Comparison of ENCODE assay signal across 9 mouse cellular contexts in genomic region chr9:77469791-77470607, GRCm38 (mm10).
DNase-seq lines count a peak whose midpoint lies in the region; ATAC-seq and TF ChIP-seq lines count a peak whose summit lies in the region.
"Had no signal": no experiment of that assay in that cellular context is flagged by ENCODE, and none has a peak within 500 bp of the region (broad histone marks: within the 10 kb centered on the region; RNA-seq: fewer than 3 reads in every experiment).

No protein-coding gene starts in this region.

- WGBS in liver, embryonic 14.5 days (ENCODE audit: insufficient replicate concordance): 53% methylated on average over 20 of the region's 20 CpGs
- 64% methylated on average over 20 of the region's 20 CpGs for WGBS in liver, embryonic 12.5 days (ENCODE audit: insufficient replicate concordance)
- 52% methylated on average over 20 of the region's 20 CpGs for WGBS in hindbrain, postnatal 0 days
- 57% methylated on average over 20 of the region's 20 CpGs for WGBS in neural tube, embryonic 14.5 days

- no peak for TF ChIP-seq CTCF in liver, embryonic 14.5 days (IDR thresholded peaks at IDR 0.05; ENCODE audit: low read depth)
- TF ChIP-seq CTCF in hindbrain, postnatal 0 days (IDR thresholded peaks at IDR 0.05; ENCODE audit: low read depth): no peak

- H3K27me3 ChIP-seq in liver, embryonic 14.5 days (ENCODE audit: control insufficient read depth, insufficient read depth, low read length): no peaks in the 10 kb centered on the region
- H3K27me3 ChIP-seq in liver, embryonic 12.5 days (replicated peaks): no peaks in the 10 kb centered on the region
- no peaks in the 10 kb centered on the region for H3K27me3 ChIP-seq in hindbrain, postnatal 0 days (ENCODE audit: insufficient read depth, low read length)
- H3K27me3 ChIP-seq in neural tube, embryonic 14.5 days (ENCODE audit: control insufficient read depth, insufficient read depth, low read length): no peaks in the 10 kb centered on the region
- H3K27me3 ChIP-seq: Patski had no signal

- no peaks in the 10 kb centered on the region for H3K36me3 ChIP-seq in liver, embryonic 14.5 days (replicated peaks; ENCODE audit: control insufficient read depth, insufficient read depth, low read depth)
- peaks cover 9% of the 10 kb centered on the region for H3K36me3 ChIP-seq in liver, embryonic 12.5 days
- H3K36me3 ChIP-seq in hindbrain, postnatal 0 days (ENCODE audit: insufficient read depth, low read length): no peaks in the 10 kb centered on the region
- H3K36me3 ChIP-seq in neural tube, embryonic 14.5 days (ENCODE audit: control insufficient read depth, insufficient read depth, low read length): no peaks in the 10 kb centered on the region

- no peak overlapping the region for H3K9ac ChIP-seq in liver, embryonic 14.5 days (replicated peaks)
- H3K9ac ChIP-seq in liver, embryonic 12.5 days: no peak overlapping the region
- H3K9ac ChIP-seq in hindbrain, postnatal 0 days (replicated peaks; ENCODE audit: low read length): no peak overlapping the region
- no peak overlapping the region for H3K9ac ChIP-seq in neural tube, embryonic 14.5 days (replicated peaks; ENCODE audit: low read depth, low read length)

- H3K4me1 ChIP-seq in liver, embryonic 14.5 days (replicated peaks; ENCODE audit: control insufficient read depth in 2 of 2, insufficient read depth in 2 of 2, low read length in 1 of 2): peaks cover 0 to 4% of the 10 kb centered on the region in 2 experiments; a peak in 1 of 4 replicates
- peaks cover 10% of the 10 kb centered on the region for H3K4me1 ChIP-seq in liver, embryonic 12.5 days
- no peaks in the 10 kb centered on the region for H3K4me1 ChIP-seq in hindbrain, postnatal 0 days (ENCODE audit: insufficient read depth, low read length)
- H3K4me1 ChIP-seq in neural tube, embryonic 14.5 days (ENCODE audit: control insufficient read depth, insufficient read depth, low read length): no peaks in the 10 kb centered on the region

- no peak overlapping the region for H3K4me3 ChIP-seq in liver, embryonic 14.5 days (ENCODE audit: insufficient read depth in 1 of 2, low read depth in 2 of 2, low read length in 2 of 2)
- no peak overlapping the region for H3K4me3 ChIP-seq in liver, embryonic 12.5 days
- no peak overlapping the region for H3K4me3 ChIP-seq in hindbrain, postnatal 0 days (ENCODE audit: low read length)
- H3K4me3 ChIP-seq in neural tube, embryonic 14.5 days (ENCODE audit: low read depth, low read length): no peak overlapping the region

- no peaks in the 10 kb centered on the region for H3K9me3 ChIP-seq in liver, embryonic 14.5 days (ENCODE audit: control insufficient read depth, low read length)
- H3K9me3 ChIP-seq in liver, embryonic 12.5 days (replicated peaks): no peaks in the 10 kb centered on the region
- H3K9me3 ChIP-seq in hindbrain, postnatal 0 days (ENCODE audit: low read length): no peaks in the 10 kb centered on the region
- no peaks in the 10 kb centered on the region for H3K9me3 ChIP-seq in neural tube, embryonic 14.5 days (ENCODE audit: control insufficient read depth, low read length)

- H3K27ac ChIP-seq in liver, embryonic 14.5 days: no peak overlapping the region
- no peak overlapping the region for H3K27ac ChIP-seq in liver, embryonic 12.5 days
- H3K27ac ChIP-seq in hindbrain, postnatal 0 days: no peak overlapping the region; the same call in 1 of the 2 replicates
- H3K27ac ChIP-seq in neural tube, embryonic 14.5 days (ENCODE audit: low read depth, low read length): no peak overlapping the region

- ATAC-seq in liver, embryonic 14.5 days (ENCODE audit: insufficient read depth): 0 out of 2 replicates have a peak, but pooled peaks have one; percentile 28
- ATAC-seq in liver, embryonic 12.5 days: no peak
- ATAC-seq in hindbrain, postnatal 0 days: peak; percentile 85
- peak; percentile 87 for ATAC-seq in neural tube, embryonic 14.5 days (ENCODE audit: low read depth)
- ATAC-seq: Patski had no signal

- no peak overlapping the region for H3K4me2 ChIP-seq in liver, embryonic 14.5 days (ENCODE audit: low read depth)
- no peak overlapping the region for H3K4me2 ChIP-seq in liver, embryonic 12.5 days
- no peak overlapping the region; the same call in 1 of the 2 replicates for H3K4me2 ChIP-seq in hindbrain, postnatal 0 days (ENCODE audit: low read depth, low read length)
- no peak overlapping the region for H3K4me2 ChIP-seq in neural tube, embryonic 14.5 days (ENCODE audit: low read depth, low read length)

- DNase-seq in liver, embryonic 14.5 days (ENCODE audit: low read depth in 3 of 3, low spot score in 3 of 3): no peak
- DNase-seq in fat pad, adult 2 months (ENCODE audit: extremely low read depth, low read depth, low spot score): peak; percentile 80
- peak; percentile 43 for DNase-seq in hindbrain, postnatal 0 days (ENCODE audit: low spot score)
- peak; percentile 73 to 75 for DNase-seq in left cerebral cortex, adult 18-20 months (ENCODE audit: low spot score in 2 of 2)
- no peak for DNase-seq in embryo, embryonic 10 days (ENCODE audit: low spot score)
- no peak for DNase-seq in yolk sac, embryonic 10.5 days (ENCODE audit: low spot score)

- no peak for TF ChIP-seq EP300 in liver, embryonic 14.5 days (IDR thresholded peaks at IDR 0.05; ENCODE audit: low read depth)

Comparison
In these comparisons a context has a peak if more than half of its experiments do, and no peak if none do; other contexts are left out.
1. DNase-seq: peak in fat pad, adult 2 months (single experiment), hindbrain, postnatal 0 days (single experiment) and left cerebral cortex, adult 18-20 months (2 of 2); none in liver, embryonic 14.5 days (0 of 3), embryo, embryonic 10 days (single experiment) and yolk sac, embryonic 10.5 days (single experiment).